Mouse (Mus musculus) monocyte, adult 5-6 weeks (primary cell): ENCODE data around the gene Trappc11. TPM values are rescaled to one million over a fixed set of nuclear protein-coding genes. Genes with fewer than 3 reads are reported as not detected.

ENCODE experiments used
- ATAC-seq: fragments of 153-309, 156-312 bp; replicated peaks from 2 replicates; pipeline ENCODE4 v1.8.0; 2017; ENCODE audit warnings: mild to moderate bottlenecking; ENCODE audit not compliant: low TSS enrichment, insufficient number of reproducible peaks, severe bottlenecking, poor library complexity, low FRiP score
- total RNA-seq: library from RNA; stranded (forward); fragments of 200-1000, 200-491, 200-594 nt; gene quantifications from 3 replicates; pipeline ENCODE4 v1.2.3, GENCODE M21; 2017

Gene Trappc11
- 58.1 to 65.5 TPM (median 63.3 TPM) in 3 replicates for total RNA-seq

- ATAC-seq, result peak; percentile 100
Observed at GRCm38 (mm10) chr8:47533344-47534125, at the start of gene Trappc11, which contains the start of gene Rwdd4a. TSS of gene Trappc11 (minus strand) at chr8:47533470. TSS of gene Rwdd4a (plus strand) at chr8:47533664.

- no peak for ATAC-seq
Observed at GRCm38 (mm10) chr8:47581454-47581853, 48.2 kb upstream of the Trappc11 start.

GRCm38 (mm10) chr8:47573482-47573881 is 40.2 kb upstream of the Trappc11 start:
- ATAC-seq, result no peak

GRCm38 (mm10) chr8:47570161-47570560 is 36.9 kb upstream of the Trappc11 start:
- no peak for ATAC-seq

- no peak for ATAC-seq
Observed at GRCm38 (mm10) chr8:47568098-47568497, 34.8 kb upstream of the Trappc11 start.

GRCm38 (mm10) chr8:47566551-47566950 is 33.3 kb upstream of the Trappc11 start:
- no peak for ATAC-seq

GRCm38 (mm10) chr8:47560801-47561200 is 27.5 kb upstream of the Trappc11 start:
- ATAC-seq, result no peak

- no peak for ATAC-seq
Observed at GRCm38 (mm10) chr8:47558274-47558673, 25.0 kb upstream of the Trappc11 start.

GRCm38 (mm10) chr8:47556446-47556845 is 23.2 kb upstream of the Trappc11 start:
- ATAC-seq, result no peak

GRCm38 (mm10) chr8:47553613-47554012 is 20.3 kb upstream of the Trappc11 start:
- 0 out of 2 replicates have a peak, but pooled peaks have one; percentile 40 for ATAC-seq

- no peak for ATAC-seq
Observed at GRCm38 (mm10) chr8:47547102-47547501, 13.8 kb upstream of the Trappc11 start.

GRCm38 (mm10) chr8:47544094-47544493 is 10.8 kb upstream of the Trappc11 start:
- no peak for ATAC-seq

- ATAC-seq, result no peak
Observed at GRCm38 (mm10) chr8:47542746-47543145, 9.5 kb upstream of the Trappc11 start.

- ATAC-seq, result no peak
Observed at GRCm38 (mm10) chr8:47538323-47538722, 5.1 kb upstream of the Trappc11 start.

GRCm38 (mm10) chr8:47528094-47528493 is 5.2 kb downstream of the Trappc11 start:
- no peak for ATAC-seq

- no peak for ATAC-seq
Observed at GRCm38 (mm10) chr8:47513601-47514000, 19.7 kb downstream of the Trappc11 start.

- no peak for ATAC-seq
Observed at GRCm38 (mm10) chr8:47510930-47511329, 22.3 kb downstream of the Trappc11 start.

- ATAC-seq, result no peak
Observed at GRCm38 (mm10) chr8:47505431-47505830, 27.8 kb downstream of the Trappc11 start.

GRCm38 (mm10) chr8:47502546-47502945 is 30.7 kb downstream of the Trappc11 start:
- no peak for ATAC-seq

- ATAC-seq, result no peak
Observed at GRCm38 (mm10) chr8:47501994-47502393, 31.3 kb downstream of the Trappc11 start.
